Mouse (Mus musculus) lung, adult 18-20 months (tissue): ENCODE data around the gene Bach2.

ENCODE experiments used
- DNase-seq, 2 experiments: peaks; one replicate each; pipeline ENCODE4 v3.0.0; 2022; ENCODE audit warnings: mixed read lengths in 2 of 2

Gene Bach2

DNA sequence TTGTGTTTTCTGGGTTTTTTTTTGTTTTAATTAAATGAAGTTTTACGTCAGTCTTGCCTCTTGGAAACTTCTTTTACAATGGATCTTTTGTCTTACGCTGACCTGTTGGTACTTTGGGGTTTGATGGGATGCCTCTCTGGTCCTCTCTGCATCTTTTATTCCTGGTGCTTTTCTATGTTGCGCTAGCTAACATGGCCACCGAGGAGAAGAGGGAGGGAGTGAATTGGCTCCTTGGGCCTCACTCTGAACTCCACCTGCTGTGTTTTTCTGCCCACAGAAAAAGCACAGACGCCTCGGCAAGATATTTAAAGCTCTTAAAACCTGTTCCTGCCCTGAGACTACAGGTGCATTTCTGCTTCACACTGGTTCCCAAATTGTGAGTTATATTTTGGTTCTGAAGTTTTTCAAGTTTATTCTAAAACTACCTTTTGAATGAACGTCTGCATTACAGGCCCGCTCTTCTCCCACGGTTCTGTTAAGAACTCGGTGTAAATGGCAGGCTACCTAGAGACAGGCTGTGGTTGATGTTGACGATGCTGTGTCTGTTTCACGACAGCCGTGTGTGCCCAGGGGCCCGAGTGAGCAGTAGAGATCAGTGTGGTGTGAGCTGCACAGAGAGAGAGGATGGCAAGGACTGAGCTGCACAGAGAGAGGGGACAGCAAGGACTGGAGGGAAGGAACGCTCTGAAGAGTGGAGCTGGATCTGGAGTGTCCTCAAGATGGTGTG lies 13.5 kb downstream of the Bach2 start:
- no peak for DNase-seq

DNA sequence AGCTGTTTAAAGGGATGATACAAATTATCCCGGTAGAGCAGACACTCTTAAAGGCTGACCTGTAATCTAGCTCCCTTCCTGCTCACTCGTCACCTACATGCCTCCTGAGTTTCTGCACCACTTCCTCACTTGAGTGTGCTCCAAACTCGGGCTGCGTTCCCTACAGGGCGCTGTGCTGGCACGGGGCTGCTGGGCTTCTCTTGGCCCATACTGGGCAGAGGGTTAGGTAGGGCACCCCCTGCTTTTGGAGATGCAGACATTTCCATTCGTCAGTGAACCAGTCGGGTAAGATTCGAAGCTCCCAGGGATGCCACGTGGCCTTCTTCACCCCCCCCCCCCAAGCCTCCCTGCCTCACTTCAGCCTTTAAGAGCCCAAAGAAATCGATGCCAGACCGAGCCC lies 19.1 kb downstream of the Bach2 start:
- no peak for DNase-seq

DNA sequence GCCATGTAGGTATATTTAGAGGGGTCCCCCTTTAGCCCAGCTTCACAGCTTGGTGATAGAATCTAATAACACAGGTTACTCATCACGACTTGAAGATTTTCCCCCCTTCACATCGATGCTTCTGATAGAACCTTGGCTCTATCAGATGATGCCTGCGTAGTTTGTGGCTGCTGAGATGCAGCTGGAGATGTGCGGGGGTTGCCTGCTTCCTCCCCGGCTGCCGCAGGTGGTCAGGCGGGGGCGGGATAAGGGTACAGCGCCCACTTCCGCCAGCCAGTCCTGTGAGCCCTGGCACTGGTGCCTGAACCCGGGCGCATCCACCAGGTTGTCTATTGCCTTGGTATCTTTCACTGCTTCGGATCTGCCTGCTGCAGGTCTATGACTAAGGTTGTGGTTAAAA lies 19.5 kb downstream of the Bach2 start:
- peak in 1 of 2 experiments; percentile 22 for DNase-seq

DNA sequence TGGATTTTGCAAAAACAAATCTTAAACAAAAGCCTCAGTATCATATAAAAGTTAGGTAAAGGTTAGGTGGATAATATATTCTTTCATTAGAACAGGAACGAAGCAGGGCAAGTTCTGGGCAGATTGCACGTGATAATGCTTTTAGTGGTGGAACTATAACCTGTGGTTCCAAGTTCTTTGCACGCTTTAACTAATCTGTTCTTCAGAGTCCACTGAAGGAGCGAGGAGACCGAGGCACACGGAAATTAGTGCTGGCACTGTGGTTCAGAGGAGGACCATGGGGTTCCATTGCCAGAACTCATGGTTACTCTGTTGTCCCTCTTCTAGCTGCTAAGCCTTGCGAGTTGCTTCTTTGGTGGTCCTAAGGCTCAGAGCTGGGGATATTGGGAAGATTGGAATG lies 20.0 kb downstream of the Bach2 start:
- no peak for DNase-seq

DNA sequence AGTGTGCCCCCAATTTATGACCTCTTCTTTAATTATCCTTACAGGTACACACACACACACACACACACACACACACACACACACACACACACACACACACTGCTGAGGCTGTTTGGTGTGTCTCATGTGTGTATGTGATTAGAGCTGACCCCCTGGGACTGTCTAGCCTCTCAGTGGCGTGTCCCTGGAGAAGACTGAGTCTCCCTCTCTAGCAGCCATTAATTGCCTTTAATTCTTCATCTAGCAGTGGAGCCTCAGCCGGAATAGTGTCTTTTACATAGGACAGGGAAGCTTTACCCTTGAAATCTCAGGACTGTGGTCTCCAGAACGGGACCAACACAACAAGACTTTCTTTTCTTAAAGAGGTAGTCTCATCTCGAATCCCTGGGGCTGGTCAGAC lies 22.3 kb downstream of the Bach2 start:
- no peak for DNase-seq

DNA sequence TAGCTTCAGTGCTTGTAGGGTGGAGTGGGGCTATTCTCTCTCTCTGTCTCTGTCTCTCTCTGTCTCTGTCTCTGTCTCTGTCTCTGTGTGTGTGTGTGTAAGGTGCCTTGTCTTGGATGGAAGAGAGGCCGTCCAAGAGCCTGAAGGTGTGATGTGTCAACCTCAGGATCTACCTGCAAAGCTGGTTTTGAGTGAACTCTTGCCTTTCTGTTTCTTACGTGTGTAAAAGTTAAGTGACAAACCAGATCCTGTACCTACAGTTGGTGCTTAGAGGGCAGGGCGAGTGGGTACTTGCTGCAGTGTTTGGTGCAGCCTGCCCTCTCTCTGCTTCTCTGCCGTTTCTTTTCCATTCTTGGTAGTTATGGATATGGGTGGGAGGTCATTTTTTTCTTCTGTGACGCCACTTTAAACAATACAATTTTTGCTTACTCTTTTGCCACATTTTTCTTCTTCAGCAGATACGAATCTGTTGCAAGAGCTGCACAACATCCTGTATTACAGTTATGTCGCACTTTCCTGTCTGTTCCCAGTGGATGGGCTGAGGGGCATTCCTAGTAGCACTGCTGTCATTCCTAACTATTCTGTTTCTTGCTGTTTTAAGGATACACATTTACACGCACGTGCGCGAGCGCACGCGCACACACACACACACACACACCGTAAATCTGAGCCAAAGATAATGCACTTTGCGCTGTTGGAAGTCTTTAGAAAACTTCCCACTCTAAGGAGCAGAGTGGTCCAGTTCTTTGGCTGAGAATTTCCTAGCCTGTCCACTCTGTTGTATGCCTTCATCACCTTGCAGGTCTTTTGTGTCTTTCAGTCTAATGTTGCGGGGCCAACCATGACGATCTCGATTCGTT lies 24.5 kb downstream of the Bach2 start:
- DNase-seq, result no peak

DNA sequence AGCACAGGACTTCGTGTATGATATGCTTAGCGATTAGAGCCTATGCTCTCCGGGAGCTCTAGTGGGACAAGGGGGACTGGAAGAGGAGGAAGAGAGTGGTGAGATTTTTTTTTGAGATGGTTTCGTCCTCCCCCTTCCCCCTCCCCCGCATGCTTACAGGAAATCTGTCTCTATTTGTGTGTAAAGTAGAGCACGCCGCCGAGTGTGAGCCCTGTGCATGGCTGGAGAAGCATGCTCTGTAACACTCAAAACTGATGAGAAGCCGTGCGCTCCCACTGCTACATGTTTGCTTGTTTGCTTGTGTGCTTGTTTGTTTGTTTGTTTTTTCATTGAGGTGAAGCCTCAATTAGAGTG lies 25.1 kb downstream of the Bach2 start:
- DNase-seq, result no peak

DNA sequence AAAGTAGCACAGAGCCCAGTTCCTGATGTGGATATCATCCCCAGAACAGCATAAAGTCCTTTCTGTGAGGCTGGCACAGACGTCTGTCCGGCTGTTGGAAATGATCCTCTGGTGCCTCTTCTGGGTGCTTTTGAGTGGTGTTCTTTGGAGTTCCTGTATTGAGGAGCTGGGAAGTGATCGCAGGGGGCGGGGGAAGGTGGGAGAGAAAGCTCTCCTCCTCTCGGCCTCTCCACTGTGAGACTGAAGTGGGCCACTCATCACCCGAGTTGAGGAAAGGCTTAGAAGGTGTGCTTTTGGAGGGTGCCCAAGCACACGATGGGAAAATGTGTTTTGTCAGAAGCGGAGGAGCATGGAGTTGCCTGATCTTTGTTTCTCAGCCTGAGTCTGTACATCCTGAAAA lies 26.3 kb downstream of the Bach2 start:
- peak; percentile 67 to 80 for DNase-seq

DNA sequence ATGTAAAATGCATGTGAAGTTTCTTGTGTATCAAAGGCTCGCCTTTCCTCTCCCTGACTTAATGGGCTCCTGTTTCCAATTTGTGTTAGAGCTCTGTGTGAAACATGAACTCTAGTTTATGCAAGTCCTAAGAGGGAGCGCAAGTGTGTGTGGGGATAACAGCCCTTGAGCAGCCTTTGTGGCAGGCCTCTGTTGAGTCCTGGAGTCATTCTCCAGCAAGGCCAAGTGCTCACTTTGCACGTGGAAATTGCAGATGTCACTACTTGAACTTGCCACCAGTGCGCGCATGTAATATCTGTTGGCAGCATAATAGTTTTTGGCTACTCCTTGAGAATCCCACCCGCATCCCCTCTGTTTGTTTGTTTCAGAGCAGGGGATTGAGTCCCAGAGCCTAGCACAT lies 28.1 kb downstream of the Bach2 start:
- no peak for DNase-seq

DNA sequence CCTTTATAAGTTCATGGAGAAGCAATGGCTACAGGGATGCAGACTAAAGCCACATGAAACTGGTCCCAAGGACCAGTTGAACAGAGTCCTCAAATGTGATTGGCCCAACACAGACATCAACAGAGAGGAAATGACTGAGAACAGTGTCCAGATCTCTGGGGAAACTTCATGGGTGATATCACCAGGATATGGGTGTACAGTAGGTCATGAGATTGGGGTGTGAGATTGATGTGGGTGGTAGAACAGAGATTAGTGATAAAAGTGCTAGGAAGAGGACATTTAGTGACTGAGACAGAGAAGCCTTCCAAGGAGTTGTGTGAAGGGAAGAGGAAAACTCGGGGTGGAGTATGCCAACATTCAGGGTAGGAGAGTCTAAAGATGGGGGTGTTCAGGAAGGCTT lies 29.4 kb downstream of the Bach2 start:
- no peak for DNase-seq

DNA sequence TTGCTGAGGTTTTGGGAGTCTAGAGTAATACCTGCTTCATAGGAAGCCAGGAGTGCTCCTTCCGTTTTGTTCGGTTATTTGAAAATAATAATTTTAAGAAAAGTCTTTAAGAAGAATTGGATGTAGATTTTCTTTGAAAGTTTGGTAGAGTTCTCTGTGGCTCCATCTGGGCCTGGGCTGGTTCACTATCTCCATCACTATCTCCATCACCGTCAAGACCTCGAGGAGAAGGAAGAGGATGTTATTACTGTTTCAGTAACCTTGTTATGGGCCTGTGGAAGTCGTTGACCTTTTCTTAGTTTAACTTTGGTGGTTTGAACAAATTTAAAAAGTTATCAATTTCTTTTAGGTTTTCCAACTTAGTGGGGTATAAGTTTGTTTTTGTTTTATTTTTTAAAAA lies 33.8 kb downstream of the Bach2 start:
- no peak for DNase-seq

DNA sequence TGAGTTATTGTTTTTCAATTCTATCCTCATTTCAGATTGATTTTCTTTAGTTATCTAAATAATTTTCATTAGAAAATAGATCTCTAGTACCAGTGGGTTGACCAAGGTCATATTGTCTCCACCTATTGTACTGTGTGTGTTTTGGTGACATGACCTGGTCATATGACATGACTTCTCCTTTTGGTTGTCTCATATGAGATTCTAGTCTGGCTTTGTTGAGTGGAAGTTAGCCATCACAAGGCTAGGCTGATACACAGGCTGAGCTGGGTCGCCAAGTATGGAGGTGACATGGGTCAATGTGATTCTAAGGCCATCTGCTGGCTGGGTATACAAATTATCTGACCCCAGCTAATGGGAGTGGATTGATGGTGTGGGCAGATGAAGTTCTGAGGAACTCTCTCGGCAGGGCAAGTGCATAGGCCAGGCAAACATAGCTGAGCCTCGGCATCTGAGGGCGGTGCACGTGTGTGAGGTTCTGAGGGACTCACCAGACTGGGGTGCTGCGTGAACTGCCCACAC lies 36.2 kb downstream of the Bach2 start:
- DNase-seq, result no peak

DNA sequence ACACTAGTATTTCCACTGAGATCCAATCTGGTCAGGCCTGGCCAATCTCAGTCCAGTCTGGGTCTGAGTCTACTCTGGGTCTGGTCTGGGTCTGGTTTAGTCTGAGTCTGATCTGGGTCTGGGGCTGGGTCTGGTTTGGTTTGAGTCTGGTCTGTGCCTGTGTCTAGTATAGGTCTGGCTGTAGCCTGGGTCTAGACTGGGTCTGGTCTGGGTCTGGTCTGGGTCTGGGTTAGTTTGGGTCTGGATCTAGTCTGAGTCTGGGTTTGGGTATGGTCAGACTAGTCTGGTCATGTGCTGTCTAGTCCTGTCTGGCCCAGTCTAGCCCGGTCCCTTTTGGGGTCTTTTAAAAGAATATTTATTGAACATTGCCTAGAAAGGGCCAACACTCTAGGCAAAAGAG lies 41.2 kb downstream of the Bach2 start:
- no peak for DNase-seq

DNA sequence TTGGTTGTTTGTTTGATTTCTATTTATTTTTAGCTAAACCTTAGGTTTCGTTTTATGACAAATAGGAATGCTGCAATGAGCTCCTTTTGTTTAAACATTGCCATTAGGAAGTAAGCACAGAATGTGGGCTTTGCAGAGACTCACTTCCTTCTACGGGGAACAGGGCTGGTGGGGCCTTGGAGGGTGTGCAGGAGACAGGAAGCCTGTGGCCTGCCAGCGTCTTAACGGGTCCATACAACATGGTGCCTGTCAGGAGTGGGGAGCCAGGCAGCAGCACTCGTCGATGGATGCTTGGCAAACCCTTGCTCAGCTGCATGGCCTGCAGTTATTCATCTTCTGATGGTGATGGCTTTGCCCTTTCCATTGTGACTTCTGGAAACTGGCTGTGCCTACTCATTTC lies 41.8 kb downstream of the Bach2 start:
- no peak for DNase-seq

DNA sequence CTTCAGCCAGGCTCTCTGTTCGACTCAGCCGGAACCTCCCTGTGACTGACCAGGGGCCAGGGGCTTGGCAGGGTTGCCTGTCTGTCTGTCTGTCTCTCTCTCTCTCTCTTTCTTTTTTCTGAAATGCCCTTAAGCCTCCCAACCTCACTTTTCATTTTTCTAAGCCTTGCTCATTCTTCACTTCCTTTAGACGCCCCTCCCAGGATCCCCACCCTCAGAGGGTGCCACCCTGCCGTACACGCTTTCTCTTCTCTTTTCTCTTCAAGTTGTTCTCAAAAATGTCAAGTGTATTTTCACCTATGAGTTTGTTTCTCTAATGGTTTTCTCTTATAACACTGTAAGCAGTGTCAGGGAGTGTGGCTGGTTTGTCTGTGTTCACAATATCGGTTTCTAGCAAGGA lies 42.7 kb downstream of the Bach2 start:
- no peak for DNase-seq

DNA sequence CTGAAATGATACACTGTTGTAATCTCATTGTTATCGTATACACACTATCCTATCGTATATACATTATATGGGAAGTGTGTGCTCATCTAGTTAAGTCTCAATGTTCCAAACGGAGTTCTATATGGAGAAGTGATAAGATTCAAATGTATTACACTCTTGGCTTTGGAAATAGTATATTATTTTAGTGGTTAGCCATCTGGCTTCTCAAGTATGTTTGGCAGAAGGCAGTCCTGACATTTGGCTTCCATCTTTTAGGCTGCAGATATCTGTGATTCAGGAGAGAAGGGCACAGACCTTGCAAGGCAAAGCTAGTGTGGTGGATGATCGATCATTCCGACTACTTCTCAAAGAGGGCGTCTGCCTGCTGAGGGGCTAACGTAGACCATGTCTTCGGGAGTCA lies 47.8 kb downstream of the Bach2 start:
- DNase-seq, result no peak

DNA sequence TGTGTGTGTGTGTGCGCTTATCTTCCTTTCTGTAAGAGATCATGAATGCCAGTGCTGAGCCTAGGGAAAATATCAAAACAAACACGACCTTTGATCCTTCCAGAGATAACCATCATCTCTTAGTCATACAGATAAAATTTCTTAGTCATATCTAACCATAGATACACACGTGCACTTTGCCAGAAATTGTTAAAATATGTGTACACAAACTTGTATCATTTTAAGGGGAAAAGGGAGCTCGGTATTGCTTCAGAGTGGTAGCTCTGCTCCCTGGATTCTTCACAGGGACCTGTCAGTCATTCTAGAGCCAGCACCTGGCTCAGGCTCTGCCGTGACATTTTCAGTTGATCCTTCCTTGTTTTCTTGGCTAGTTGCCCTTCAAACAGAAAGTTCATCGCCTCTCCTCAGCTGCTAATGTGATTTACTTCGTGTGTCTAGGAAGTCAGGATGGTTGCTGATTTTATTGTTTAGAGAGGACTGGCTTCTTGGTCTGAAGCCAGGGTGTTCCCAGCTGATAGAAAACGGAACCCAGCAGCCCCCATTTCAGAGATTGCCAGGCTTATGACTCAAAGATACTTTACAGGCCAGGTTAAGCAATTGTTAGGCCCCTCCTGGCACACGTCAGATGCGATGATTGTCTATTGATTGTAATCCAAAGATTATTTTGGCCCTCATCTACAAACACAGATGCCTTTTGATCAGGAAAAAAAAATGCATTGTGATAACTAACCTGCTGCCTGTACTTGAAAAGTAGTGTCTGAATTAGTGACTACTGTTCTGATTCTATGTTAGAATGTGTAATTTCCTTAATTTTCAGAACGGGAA lies 49.6 kb downstream of the Bach2 start:
- peak; percentile 30 to 69 for DNase-seq

DNA sequence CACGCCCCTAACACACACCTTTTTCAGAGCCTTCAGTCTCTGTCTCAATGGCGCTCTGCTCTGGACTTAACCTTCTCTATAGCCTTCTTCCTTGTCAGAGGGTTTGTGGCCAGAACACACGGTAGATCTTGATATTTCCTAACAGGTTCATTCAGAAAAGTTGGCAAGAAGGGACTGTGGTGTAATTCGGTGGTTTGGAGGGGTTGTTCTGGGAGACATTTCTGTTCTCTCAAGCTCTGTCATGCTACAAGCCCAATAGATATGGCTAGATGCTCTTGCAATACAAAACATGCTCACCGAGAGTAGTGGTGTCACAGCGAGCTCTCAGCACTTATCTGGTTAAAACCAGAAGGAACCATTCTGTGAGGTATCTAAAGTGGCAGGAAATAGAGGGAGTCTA lies 51.2 kb downstream of the Bach2 start:
- no peak for DNase-seq

DNA sequence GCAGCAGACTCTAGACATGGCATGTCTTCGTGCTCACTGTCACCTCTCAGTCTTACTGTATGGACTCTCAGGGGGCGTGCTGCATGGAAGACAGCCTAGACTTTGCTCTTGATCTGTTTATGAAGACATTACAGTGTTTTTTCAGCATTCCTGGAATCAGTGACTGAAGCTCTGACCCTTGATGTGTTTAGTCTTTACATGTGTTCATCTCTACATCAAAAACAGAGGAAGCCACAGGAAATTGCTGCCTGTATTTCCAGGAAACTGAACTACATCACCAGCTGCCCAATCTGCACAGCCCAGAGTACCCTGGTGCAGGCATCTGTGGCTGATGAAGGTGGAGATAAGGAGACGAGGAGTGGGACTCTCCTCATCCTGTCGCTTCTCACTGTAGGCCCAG lies 52.8 kb downstream of the Bach2 start:
- DNase-seq, result no peak

DNA sequence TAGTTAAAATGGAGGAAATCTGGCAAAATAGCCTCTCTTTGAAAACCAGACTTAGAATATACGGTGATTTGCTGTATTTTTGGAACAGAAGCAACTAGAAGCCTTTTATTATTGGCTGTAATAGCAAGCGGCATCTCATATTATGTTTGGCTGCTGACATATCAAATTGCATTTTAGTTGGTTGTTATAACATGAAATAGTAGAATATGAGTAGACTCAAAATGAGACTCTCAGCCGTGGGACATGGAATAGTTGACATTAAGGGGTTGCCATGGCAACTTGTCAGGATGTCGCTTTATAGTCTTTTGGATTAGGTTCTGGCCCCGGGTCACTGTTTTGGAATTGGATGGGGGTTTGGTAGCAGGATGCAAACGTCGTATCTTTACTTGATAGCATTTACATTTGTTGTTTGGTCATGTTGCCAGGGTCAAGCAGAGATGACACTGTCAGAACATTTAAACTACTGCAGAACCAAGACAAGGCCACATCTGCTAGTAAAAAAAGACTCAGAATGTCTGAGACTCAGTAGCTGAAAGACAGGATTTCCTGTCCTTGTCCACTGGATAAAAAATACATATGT lies 55.2 kb downstream of the Bach2 start:
- no peak for DNase-seq

DNA sequence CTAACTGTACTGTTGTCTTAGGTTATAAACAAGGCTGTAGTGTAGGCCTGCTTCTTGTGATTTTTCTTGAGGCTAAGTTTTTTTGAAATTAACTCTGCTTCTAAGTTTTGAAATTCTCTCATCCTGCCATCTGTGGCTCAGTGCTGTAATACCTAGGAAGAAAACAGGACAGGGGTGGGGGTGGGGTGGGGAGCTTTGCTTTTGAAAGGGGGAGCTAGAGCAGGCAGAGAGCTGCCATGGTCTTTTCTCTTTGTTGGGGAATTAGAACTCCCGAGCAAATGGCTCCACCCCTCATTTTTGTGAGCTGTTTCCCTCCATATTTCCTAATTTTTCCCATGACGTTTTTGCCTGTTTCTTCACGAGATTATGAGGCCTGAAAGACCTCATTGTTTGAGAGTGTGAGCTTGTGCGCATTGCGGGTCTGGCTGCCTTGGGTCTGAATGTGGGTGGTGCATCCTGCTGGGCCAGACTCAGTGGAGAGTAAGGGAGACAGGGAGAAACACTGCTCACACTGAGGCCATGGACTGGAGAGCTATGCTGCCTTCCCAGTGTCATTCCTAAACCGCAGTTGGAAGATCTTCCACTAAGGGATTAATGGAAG lies 58.6 kb downstream of the Bach2 start:
- DNase-seq, result no peak

DNA sequence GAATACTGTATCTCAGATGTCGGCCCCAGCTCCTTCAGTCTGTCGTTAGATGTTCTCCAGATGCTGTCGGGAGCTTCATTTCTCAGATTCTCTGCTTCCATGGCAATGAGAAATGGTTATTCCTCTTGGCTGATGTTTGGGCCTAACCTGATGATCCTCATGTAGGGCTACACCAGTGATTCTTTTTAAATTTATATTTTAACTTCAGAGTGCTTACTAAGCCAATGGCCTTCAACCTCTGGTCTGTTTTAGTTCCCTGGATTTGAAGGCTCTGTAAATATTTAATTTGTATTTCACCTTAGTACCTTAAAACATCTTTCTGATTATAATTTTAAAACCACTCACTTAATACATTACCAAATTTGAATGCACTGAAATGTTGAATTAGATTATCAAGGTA lies 60.6 kb downstream of the Bach2 start:
- no peak for DNase-seq

DNA sequence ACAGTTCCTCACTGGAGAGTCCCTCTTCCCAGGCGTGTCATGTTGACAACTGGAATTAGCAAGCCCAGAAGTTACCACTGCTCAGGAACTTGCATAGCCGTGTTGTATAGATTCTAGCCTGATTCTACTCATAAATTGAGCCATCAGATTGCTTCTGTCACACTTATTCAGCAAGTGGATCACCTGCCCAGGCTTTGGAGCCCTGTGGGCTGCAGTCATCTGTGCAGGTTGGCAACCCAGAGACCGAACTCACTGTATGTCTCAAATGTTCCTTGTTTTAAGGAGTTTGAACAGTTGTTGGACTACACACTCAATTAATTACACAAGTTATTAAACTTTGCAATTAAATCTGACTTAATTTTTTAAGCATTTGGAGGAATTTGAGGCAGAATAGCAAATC lies 61.4 kb downstream of the Bach2 start:
- DNase-seq, result no peak
